25 mouse cellular contexts compared by ENCODE assay signal in genomic region chr12:109390388-109390920, GRCm38 (mm10).
A peak's percentile ranks its signal among the peaks of the same experiment; 100 is the strongest.
DNase-seq lines count a peak whose midpoint lies in the region; ATAC-seq and TF ChIP-seq lines count a peak whose summit lies in the region.
"Had no signal": no experiment of that assay in that cellular context is flagged by ENCODE, and none has a peak within 500 bp of the region (broad histone marks: within the 10 kb centered on the region; RNA-seq: fewer than 3 reads in every experiment).

No protein-coding gene starts in this region.

- H3K4me1 ChIP-seq in liver, embryonic 12.5 days = no peaks in the 10 kb centered on the region
- H3K4me1 ChIP-seq in intestine, postnatal 0 days (replicated peaks; ENCODE audit: control insufficient read depth, insufficient read depth, low read length) = no peaks in the 10 kb centered on the region
- no peaks in the 10 kb centered on the region for H3K4me1 ChIP-seq in thymus, adult 2 months (replicated peaks; ENCODE audit: control insufficient read depth, insufficient read depth, low read length)

- H3K9ac ChIP-seq in liver, embryonic 12.5 days = no peak overlapping the region
- no peak overlapping the region for H3K9ac ChIP-seq in intestine, postnatal 0 days (ENCODE audit: low read depth, low read length)
- H3K9ac ChIP-seq: forebrain, embryonic 13.5 days; forebrain, postnatal 0 days; heart, embryonic 13.5 days; hindbrain, embryonic 12.5 days; hindbrain, embryonic 15.5 days had no signal

- TF ChIP-seq POLR2A in thymus, adult 2 months (IDR thresholded peaks at IDR 0.05; ENCODE audit: control insufficient read depth, extremely low read depth, insufficient read depth, low read length, poor library complexity) = no peak

- H3K27me3 ChIP-seq in liver, embryonic 12.5 days (replicated peaks) = peaks cover 16% of the 10 kb centered on the region
- H3K27me3 ChIP-seq in intestine, postnatal 0 days (replicated peaks; ENCODE audit: control insufficient read depth, insufficient read depth, low read length) = no peaks in the 10 kb centered on the region
- H3K27me3 ChIP-seq in thymus, adult 2 months (ENCODE audit: control insufficient read depth, insufficient read depth, low read length) = no peaks in the 10 kb centered on the region
- H3K27me3 ChIP-seq: hindbrain, embryonic 15.5 days had no signal

- no peak overlapping the region for H3K4me2 ChIP-seq in liver, embryonic 12.5 days
- H3K4me2 ChIP-seq in intestine, postnatal 0 days (replicated peaks; ENCODE audit: low read depth) = peak overlapping the region; percentile 10; the same call in 1 of the 2 replicates
- H3K4me2 ChIP-seq: forebrain, embryonic 13.5 days; heart, embryonic 13.5 days; hindbrain, embryonic 12.5 days; hindbrain, embryonic 15.5 days had no signal

- no peak for ATAC-seq in liver, embryonic 12.5 days
- peak; percentile 87 for ATAC-seq in intestine, postnatal 0 days
- ATAC-seq: activated CD4-positive, CD25-positive, alpha-beta regulatory T cell, adult 4 months; forebrain, embryonic 13.5 days; forebrain, postnatal 0 days had no signal

- intact Hi-C loops in gastrocnemius, postnatal 36 days (cut with DNase I) = no loop called here

- WGBS in liver, embryonic 12.5 days (ENCODE audit: insufficient replicate concordance) = 83% methylated on average over 12 of the region's 12 CpGs
- WGBS in intestine, postnatal 0 days = 56% methylated on average over 12 of the region's 12 CpGs
- WGBS in thymus, adult 2 months = 94% methylated on average over 12 of the region's 12 CpGs

- no peaks in the 10 kb centered on the region for H3K36me3 ChIP-seq in liver, embryonic 12.5 days
- H3K36me3 ChIP-seq in intestine, postnatal 0 days (ENCODE audit: control insufficient read depth, insufficient read depth) = no peaks in the 10 kb centered on the region
- no peaks in the 10 kb centered on the region for H3K36me3 ChIP-seq in thymus, adult 2 months (ENCODE audit: control insufficient read depth, insufficient read depth, low read length)
- H3K36me3 ChIP-seq: forebrain, embryonic 10.5 days; heart, embryonic 13.5 days; hindbrain, embryonic 12.5 days; hindbrain, embryonic 15.5 days had no signal

- H3K27ac ChIP-seq in liver, embryonic 12.5 days = no peak overlapping the region
- no peak overlapping the region for H3K27ac ChIP-seq in intestine, postnatal 0 days (ENCODE audit: low read depth, low read length)
- no peak overlapping the region for H3K27ac ChIP-seq in thymus, adult 2 months (ENCODE audit: control insufficient read depth, insufficient read depth, low read length)
- H3K27ac ChIP-seq: forebrain, embryonic 10.5 days; forebrain, embryonic 13.5 days; gastrocnemius, adult 2 months; heart, embryonic 13.5 days; hindbrain, embryonic 12.5 days; hindbrain, embryonic 15.5 days had no signal

- H3K4me3 ChIP-seq in liver, embryonic 12.5 days = no peak overlapping the region
- no peak overlapping the region for H3K4me3 ChIP-seq in intestine, postnatal 0 days (ENCODE audit: low read depth, low read length)
- H3K4me3 ChIP-seq in thymus, adult 2 months (ENCODE audit: control insufficient read depth, insufficient read depth, low read length) = no peak overlapping the region
- H3K4me3 ChIP-seq: forebrain, embryonic 10.5 days; forebrain, embryonic 13.5 days; gastrocnemius, adult 2 months; heart, embryonic 13.5 days; hindbrain, embryonic 12.5 days; hindbrain, embryonic 15.5 days had no signal

- peak; percentile 1 for DNase-seq in gastrocnemius, postnatal 10 days
- DNase-seq in gastrocnemius, postnatal 36 days = no peak
- peak; percentile 1 for DNase-seq in liver
- peak; percentile 34 for DNase-seq in testis, postnatal 10 days (ENCODE audit: low spot score)
- no peak for DNase-seq in testis, postnatal 14 days (ENCODE audit: low spot score)
- no peak for DNase-seq in thymus, adult 2 months
- DNase-seq: adrenal gland, adult 8-10 months; adrenal gland, postnatal 25 days; cerebellum, adult 11-12 months; cerebellum, adult 8-10 months; cerebellum, postnatal 10 days; cerebellum, postnatal 36 days; embryo, embryonic 11 days; forebrain, postnatal 0 days; gastrocnemius, adult 2 months; gastrocnemius, postnatal 25 days; heart, postnatal 14 days had no signal

- no peak for TF ChIP-seq CTCF in intestine, postnatal 0 days (IDR thresholded peaks at IDR 0.05; ENCODE audit: low read depth)
- TF ChIP-seq CTCF in thymus, adult 2 months (IDR thresholded peaks at IDR 0.05; ENCODE audit: borderline replicate concordance, control insufficient read depth, extremely low read depth, insufficient read depth, low read length, poor library complexity) = no peak

- H3K9me3 ChIP-seq in liver, embryonic 12.5 days (replicated peaks) = no peaks in the 10 kb centered on the region
- no peaks in the 10 kb centered on the region for H3K9me3 ChIP-seq in intestine, postnatal 0 days (ENCODE audit: control insufficient read depth)
- H3K9me3 ChIP-seq: forebrain, embryonic 10.5 days; forebrain, embryonic 13.5 days; heart, embryonic 13.5 days; hindbrain, embryonic 12.5 days; hindbrain, embryonic 15.5 days had no signal

Comparison
In these comparisons a context has a peak if more than half of its experiments do, and no peak if none do; other contexts are left out.
1. DNase-seq: peak in gastrocnemius, postnatal 10 days (single experiment), liver (single experiment) and testis, postnatal 10 days (single experiment); none in gastrocnemius, postnatal 36 days (0 of 2), testis, postnatal 14 days (single experiment) and thymus, adult 2 months (single experiment).